Mouse (Mus musculus): ENCODE data around the gene Lima1.

The Lima1 gene

DNA sequence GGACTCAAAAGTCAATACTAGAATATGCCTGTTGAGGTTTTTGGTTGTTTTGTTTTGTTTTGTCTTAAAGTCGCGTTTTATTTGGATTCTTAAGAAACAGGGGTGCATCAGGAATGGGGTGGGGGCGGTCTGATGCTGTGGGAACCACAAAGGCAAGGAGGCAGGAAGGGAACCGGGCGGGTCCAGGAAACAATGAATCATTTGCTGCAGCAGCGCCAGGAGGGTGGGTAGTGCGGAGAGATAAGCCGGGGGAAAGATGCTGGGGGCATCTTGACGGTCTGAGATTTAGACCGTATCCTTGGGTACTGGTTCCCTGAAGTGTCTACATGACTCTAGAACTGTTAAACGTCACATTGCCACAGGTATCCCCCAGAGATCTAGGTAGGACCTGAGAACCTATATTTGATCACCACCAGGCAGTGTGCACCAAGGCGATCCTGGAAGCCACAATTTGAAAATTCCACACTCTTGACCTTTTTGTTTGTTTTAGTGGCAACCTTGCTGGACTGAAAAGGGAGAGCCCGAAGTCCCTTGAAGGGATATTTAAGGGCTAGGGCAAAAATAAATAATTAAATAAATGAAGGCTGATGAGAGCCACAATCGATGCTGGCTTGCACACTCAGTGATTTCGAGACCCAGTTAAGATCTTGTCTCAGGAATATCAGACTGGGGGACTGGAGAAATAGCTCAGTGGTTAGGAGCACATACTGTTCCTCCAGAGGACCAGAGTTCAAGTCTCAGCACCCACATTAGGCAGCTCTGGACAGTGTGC lies 8.6 kb downstream of the Lima1 start:
- DNase-seq = peak; percentile 85

DNA sequence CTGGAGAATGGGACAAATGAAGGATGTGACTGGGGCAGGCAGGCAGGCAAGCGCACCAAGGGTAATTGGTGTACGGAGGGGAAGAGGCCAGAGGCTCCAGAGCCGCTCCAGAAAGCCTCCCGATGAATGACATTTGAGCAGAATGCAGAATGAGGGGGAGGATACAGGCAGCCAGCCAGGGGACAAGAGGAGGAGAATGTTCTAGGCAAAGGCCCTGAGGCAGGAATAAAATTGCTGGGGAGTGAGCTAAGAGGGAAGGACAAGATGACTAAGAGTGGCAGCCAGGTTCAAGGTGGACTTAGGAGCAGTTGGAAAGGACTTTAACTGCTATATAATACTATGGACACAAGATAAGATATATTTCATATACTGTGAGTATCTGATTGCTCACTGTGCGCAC lies 9.3 kb downstream of the Lima1 start:
- peak; percentile 71 for DNase-seq

DNA sequence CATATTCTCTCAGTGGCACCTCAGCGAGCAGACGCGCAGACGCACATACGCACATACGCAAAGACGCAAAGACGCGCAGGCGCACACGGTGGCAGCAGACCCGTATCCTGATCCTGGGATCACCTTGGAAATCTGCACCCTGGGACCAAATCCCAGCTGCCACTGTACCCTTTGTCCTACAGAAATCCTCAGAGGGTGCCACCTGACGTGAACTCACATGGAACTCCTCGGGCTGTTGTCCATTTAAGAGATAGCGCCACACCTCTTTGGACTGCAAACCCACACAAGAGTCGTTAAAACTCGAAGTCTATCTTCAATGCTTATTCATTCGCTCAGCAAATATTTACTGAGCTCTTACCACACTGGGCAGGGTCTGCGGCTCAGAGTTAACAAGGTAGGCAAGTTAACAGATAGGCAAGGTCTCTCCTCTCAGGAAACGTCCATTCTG lies 9.7 kb downstream of the Lima1 start:
- DNase-seq = no peak

DNA sequence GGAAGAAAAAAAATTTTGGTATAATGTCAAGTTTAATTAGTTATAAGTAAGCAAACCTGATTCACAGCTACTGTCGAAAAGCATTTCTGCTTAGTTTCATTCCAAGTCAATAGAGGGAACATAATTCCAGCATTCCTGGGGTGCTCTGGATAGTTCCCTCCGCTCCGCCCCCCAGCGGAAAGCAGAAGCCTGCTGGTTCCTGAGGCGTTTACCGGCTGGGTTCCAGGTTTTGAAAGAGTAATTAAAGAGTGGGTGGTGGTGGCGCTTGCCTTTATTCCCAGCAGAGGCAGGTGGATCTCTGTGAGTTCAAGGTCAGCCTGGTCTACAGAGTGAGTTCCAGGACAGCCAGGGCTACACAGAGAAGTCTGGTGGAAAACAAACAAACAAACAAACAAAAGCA lies 10.2 kb downstream of the Lima1 start:
- DNase-seq = peak; percentile 15

DNA sequence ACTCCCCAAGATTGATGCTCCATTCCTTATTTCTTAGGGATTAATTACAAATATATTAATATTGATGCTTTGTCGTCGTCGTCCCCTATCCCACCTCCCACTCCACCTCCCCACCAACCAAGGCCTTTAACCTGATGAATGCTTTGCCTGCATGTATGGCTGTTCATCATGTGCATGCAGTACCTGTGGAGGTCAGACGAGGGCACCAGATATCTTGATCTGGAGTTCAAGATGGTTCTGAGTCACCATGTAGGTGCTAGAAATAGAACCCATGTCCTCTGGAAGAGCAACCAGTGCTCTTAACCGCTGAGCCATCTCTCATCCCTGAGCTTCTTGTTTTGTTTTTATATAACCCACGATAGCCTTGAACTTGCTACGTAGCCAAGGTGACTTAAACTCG lies 11.5 kb downstream of the Lima1 start:
- DNase-seq = peak; percentile 22

DNA sequence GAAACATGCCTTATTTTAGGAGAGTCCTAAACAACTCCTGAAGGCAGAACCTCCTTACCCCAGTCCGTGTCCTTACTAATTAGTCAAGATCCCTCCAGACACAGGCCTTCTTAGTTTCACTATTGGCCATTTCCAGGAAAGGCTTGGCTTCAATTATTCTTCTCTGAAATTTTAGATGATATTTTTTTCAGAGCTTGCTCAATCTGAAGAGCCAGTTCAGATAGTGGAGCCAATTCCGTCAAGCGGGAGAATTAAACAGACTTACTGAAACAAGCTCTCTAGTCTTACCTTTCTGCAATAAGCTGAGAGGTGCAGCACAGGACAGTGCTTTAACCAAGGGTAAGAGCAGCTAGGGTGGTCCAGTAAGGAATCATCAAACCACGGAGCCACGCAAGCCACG lies 11.9 kb downstream of the Lima1 start:
- no peak for DNase-seq

DNA sequence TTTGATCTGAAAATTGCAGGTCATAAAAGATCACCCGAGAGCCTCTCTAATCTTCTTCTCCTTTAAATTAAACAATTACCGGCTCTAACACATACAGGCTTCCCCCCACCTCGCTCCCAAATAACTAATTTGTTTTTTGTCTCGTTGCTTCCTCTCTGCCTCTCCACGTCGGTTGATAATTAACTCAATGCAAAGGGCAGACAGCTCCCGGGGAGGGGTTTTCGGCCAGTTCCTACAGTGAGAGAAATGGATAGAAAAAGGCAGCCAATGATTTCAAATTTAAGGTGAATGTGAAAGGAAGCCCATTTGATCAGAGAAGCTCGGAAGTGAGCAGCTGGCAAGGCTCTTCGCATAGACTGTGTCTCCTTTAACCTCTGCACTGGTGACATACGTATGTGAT lies 12.8 kb downstream of the Lima1 start:
- no peak for DNase-seq

DNA sequence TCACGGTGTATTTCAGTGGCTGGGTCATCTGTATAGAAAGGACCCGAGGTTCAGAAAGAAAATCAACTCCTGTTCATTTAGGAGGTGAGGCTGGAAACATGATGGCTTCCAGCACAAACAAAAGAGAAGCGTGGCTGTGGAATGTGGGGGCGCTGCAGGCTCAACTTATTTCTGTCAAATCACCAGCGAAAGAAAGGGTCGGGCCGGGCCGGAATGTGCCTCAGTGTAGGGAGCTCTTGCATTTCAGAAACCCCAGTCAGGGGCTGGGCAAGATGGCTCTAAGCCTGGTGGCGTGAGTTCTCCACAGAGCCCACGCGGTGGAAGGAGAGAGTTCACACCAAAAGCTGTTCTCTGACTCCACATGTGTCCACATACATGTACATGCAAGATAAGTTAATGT lies 13.3 kb downstream of the Lima1 start:
- peak; percentile 25 for DNase-seq

DNA sequence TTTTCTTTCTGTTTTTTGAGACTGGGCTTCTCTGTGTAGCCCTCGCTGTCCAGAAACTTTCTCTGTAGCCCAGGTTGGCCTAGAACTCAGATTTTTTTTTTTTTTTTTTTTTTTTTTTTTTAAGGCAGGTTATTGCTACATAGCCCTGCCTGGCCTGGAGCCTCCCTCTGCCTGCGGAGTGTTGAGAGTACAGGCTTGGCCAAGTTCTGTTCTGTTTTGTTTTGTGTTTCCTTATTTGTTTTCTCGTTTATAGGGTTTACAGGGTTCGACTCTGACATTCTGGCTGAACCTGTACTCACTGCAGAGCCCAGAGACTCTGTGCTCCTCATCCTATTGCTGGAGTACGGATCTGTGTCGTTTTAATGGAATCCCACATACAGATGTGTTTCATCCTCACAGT lies 13.7 kb downstream of the Lima1 start:
- DNase-seq = no peak

DNA sequence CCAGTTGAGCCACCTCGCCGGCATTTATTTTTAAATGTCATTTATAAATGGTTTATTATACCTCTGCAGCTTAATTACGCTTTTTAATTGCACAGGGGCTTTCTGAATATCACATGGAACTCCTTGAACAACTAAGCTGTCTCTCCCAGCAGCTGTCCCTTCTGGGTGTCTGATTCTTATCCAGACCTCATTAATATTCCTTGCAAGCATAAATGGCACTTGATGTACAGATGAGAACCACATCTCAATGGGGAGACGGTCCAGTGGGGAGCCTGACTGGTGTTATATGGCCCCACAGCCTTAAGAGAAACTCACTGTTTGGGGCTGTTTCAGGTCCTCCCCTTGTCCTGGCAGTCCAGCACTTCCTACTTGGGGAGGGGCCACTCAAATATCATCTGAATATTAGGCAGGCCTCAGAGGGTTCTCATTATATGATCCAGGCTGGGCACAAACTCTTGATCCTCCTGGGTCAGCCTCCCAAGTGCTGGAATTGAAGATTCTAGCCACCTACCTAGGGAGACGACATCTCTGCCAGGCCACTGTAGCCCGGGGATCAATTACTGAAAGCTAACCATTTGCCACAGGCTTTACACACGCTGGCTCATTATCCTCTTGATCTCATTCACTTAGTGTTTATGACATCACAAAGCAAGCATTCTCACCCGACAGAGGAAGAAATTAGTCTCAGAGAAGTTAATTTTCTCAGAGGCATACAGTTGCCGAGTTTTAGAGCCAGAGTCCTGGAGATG lies 15.4 kb downstream of the Lima1 start:
- no peak for DNase-seq

DNA sequence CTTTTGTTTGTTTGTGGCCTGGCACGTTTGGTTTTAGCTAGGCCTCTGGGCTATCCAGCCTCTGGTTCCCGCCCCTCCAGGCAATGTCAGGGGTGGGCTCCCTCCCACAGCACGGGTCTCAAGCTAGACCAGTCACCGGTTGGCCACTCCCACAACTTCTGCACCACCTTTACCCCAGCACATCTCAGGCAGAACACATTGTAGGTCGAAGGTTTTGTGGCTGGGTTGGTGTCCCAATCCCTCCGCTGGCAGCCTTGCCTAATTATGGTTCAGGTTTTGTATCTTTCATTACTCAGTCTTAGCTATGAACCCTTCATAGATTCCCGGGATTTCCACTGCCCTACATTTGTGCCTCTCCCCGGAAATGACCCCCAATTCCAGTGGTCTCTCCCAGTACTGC lies 17.8 kb downstream of the Lima1 start:
- DNase-seq = no peak

DNA sequence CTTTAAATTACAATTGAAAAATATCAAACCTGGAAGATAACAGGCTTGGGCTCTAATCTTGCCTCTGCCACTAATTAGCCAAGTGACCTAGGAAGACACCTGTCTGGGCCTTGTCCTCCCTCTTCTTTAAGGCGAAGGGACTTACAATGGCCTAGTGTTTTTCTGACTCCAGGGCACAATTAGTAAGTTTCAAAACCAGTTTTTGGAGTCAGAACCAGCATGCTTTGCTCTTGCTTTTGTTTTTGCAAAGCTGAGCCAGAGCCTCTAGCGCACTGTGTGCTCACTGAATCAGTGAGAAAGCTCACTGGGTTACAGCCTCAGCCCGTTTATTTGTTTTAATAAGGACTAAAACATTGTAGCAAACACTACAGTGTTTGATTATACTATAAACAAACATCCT lies 20.1 kb downstream of the Lima1 start:
- DNase-seq = no peak

DNA sequence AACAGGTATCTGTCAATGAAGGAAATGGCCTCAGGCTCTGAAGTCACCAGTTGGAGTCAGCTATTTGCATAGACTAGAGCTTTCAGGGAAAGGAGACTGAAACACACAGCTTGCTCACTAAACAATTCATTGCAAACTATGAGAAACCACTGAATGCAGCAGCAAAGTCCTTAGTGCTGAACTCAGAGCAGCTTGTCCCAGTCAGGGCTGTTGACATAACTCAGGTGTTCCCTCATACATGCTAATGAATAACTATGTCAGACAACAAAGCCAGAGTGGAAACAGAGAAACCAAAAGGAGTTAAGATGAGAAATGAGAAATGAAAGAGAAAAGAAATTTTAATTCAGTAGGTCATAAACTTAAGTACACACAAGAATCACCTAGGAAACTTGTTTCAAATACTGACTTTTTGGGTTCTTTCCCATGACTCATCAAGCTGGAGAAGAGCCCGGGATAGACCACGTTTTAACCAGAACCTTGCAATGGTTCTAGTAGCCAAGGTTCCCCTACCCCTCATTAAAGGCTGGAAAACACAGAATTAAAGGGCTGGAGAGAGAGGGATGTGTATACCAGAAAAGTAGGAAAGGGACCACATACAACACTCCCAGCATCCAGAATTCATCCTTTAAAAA lies 22.5 kb downstream of the Lima1 start:
- no peak for DNase-seq

DNA sequence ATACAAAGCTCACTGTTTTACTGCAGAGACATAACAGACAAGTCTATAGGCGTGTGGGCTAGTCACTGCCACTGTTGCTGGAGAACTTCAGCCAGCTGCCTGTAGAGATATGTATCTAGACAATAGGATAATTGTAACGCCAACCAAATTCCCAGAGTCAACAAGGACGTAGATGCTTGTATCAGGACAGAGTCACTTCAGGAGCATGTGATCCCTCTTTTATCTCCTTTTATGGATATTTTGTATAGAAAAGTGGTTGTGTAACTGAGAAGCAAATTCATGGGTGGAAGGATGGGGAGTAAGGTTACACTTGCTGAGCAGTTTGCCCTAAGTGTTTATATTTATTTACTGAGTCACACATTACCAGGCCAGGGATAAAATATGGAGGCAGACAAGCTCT lies 25.0 kb downstream of the Lima1 start:
- no peak for DNase-seq

DNA sequence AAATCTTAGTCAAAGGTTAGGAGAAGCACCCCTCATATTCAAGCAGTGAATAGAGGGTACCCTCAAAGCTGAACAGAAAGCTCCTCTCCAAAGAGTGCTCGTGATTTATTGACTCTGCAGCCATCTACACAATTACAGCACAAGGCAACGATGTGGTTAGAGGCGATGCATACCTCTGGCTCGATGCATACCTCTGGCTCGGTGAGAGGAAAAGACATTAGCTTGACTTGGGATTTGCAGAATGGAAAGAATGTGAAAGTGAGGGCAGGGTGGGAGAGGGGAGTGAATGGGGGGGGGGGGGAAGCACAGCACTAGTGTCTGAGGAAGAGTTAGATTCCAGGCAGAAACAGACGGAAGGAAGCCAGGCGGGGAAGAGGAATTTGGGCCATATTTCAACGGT lies 27.3 kb downstream of the Lima1 start:
- no peak for DNase-seq

DNA sequence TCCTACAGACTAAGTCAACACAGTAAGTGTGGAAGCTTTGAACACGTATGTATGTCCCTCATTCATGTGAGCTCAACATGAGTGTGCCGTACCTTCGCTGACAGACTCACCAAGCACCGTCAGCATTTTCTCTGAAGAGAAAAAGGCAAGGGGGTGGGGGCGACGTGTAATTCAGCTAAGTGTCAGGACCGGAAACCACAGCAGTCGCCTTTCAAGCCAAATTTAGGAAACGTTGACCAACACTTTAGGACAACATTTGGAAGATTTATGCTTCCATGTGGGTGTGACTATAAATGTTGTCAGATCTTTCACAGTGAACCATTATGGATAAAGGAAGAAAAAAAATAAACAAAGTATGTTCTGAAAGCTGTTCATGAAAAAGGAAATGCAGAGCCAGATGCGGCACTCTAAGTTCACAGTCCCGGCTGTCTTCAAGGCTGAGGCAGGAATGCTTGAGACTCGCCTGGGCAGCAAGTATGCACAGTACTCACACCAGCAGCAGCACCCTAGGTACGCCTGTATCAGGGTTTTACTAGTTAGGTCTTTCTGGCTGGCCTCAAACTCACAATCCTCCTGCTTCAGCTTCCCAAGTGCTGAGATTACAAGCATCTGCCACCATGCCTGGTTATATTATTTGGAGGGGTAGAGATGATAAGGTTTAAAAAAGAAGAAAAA lies 27.9 kb downstream of the Lima1 start:
- DNase-seq = no peak

DNA sequence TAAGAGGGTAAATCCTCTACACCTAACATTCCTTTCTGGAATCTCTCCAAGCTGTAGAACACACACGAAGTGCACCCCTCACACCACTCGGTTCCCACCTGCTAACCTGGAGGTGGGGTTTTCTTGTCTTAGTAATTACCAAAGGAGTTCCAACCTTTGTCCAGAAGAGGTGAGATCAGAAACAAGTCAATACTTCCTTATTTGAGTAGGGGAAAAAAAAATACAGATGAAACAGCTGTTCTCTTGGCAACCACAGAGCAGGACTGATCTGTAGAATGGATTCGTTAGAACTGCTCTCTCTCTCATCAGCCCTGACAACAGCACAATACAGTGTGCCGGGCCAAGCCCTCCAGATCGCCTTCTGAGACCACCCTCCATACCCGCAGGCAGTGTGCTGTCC lies 28.6 kb downstream of the Lima1 start:
- DNase-seq = no peak

DNA sequence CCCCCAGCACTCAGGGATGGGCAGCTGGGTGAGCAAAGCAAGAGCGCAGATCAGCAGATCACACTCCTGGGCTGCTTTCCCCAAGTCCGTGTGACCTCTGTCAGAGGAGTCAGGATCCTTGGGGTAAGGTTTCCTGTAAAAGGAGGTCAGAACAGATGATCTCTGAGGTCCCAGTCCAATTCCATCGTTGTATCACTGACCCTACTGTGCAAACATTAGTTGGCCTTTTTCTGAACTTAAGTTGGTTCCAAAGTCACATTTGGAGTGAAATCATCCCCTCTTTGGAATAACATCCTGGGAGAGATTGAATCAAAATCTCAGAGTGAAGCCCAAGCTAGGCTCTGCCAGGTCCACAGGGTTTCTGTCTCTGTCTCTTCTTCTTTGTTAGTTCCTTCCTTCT lies 31.4 kb downstream of the Lima1 start:
- no peak for DNase-seq

DNA sequence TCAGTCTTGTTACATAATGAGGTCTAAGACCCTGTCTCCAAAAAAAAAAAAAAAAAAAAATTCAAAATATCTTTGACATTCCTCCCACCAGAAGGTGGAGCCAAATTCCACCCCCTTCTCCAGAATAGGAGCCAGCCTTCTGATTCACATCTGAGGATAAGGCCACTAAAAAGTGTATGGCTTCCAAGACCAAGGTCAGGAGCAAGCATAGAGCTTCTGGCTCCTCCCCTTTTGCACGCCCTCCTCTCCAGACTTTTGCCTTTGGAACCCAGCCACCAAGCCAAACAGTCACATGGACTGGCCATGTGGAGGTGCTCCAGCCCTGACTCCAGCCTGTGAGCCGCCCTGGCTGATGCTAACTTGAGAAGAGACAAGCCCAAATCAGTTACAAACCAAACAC lies 35.3 kb downstream of the Lima1 start:
- DNase-seq = peak; percentile 73

DNA sequence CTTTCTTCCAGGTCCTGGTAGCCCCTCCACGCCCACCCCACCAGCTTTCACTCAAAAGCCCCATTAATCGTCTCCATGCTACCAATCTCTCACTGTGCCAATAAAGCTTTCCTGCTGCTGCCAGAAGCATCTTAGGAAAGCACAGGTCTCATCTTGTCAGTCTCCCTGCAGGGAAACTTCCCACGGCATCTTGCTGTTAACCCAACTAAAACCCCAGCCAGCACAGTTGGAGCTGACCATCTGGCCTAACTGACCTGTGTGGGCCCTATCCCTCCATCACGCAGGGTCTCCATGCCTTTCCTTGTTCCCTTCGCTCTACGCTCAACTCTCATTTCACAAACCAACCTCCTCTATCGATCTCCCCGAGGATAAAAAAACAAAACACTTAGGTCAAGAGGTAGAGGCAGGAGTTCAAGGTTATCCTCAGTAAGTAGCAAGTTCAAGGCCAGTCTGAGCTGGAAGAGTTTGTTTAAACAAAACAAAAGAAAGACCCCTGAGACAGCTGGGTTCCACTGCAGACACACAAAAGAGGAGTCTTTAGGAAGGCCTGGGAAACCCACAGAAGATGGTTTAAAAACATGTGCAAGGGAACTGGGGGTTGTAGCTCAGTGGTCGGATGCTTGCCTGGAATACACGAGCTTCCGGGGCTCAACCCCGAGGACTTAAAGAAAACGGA lies 36.0 kb downstream of the Lima1 start:
- no peak for DNase-seq

DNA sequence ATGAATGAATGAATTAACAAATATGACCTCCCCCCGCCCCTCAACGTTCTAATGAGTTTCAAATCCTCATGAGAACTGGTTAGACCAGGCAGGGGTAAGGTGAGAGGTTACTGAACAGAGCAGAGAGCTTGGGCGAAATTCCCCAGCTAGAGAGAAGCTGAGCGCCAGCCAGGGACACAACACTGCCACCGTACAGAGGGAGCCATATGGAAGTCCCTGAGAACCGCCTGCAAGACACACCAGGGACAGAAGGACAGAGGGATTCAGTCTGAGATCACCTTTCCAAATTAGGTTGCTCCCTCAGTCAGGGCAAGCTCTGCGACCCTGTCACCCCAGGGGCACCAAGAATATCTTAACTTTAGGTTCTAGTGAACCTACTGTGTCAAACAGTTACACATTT lies 37.7 kb downstream of the Lima1 start:
- no peak for DNase-seq

DNA sequence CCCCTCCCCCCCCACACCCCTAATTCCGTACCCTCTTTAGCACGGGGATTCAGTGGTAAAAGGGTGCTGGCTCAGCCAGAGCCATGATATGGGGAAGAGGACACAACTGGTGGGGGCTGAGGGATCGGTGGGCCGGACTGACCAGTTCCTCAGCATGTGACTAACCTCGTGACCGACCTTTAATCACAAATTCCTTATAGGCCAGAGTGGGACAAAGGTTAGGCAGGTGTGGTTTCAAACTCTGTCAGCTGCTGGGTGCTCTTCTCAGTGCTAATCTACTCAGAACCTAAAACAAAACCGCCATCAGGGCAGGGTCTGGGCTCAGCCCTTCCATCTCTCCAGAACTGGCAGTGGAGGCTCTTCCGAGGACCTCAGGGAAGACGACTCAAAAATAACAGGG lies 40.1 kb downstream of the Lima1 start:
- DNase-seq = no peak

DNA sequence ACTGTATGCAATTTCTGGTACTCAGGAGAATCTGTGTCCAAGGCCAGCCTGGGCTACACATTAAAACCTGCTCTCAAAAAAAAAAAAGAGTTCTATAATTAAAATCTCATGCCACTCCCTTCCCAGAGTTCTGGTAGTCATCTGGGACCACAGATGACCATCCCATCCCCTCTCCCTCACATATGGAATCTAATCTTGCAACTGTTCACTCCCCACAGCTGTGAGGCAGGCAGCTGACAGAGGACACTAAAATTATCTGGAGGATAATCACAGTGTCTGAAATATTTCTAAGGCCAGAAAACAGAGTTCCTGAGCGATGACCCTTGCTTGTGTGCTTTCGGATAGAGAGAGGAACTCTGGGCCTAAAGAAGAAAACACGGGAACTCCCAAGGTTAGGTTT lies 40.6 kb downstream of the Lima1 start:
- DNase-seq = no peak
